Mouse (Mus musculus) bone marrow, adult 2 months (tissue): ENCODE results near the gene Pou2f1. TPM values are rescaled to one million over a fixed set of nuclear protein-coding genes. Genes with fewer than 3 reads are reported as not detected.

Experiments
- H3K27ac ChIP-seq: fragments of 200-500 bp; 2 replicates; pipeline ENCODE4 v1.5.1; 2012; ENCODE audit warnings: low read depth, mild to moderate bottlenecking, control low read depth, inconsistent platforms, low read length; ENCODE audit not compliant: control insufficient read depth, poor library complexity, insufficient read depth
- H3K4me1 ChIP-seq: fragments of 200-500 bp; 2 replicates; pipeline ENCODE4 v1.6.1; 2011; ENCODE audit warnings: low read length; ENCODE audit not compliant: control insufficient read depth, insufficient read depth
- H3K4me3 ChIP-seq: fragments of 200-500 bp; replicated peaks from 2 replicates; pipeline ENCODE3; 2011; ENCODE audit warnings: mild to moderate bottlenecking, low read depth, low read length, control low read depth; ENCODE audit not compliant: control insufficient read depth
- CTCF ChIP-seq: fragments of 200-500 bp; IDR thresholded peaks from 2 replicates; pipeline ENCODE4 v1.5.1; 2011; ENCODE audit warnings: low read length, control low read depth; ENCODE audit not compliant: control insufficient read depth, insufficient read depth
- POLR2A ChIP-seq: fragments of 200-500 bp; IDR thresholded peaks from 2 replicates; pipeline ENCODE4 v1.6.1; 2011; ENCODE audit warnings: low read depth, mild to moderate bottlenecking, control low read depth, low read length, borderline replicate concordance; ENCODE audit not compliant: control insufficient read depth
- WGBS: fragments of 180-500 bp; shearing (Covaris S2); methylation state at CpG from one replicate; pipeline ENCODE4 v1.1.7; 2018; 5-methylcytosine and 5-hydroxymethylcytosine counted together
- polyA plus RNA-seq: library from polyadenylated mRNA; stranded (reverse); fragments of >200 nt; gene quantifications from 2 replicates; pipeline ENCODE4 v1.2.4, GENCODE M21; 2011; ENCODE audit warnings: low replicate concordance; ENCODE audit not compliant: missing spikeins, insufficient read depth, insufficient read length

Pou2f1 gene
- polyA plus RNA-seq, 1 experiment, result 9.1 TPM

- Histone ChIP-seq H3K27ac (no peak overlapping the region), H3K4me3 (no peak overlapping the region), H3K4me1 (no peaks in the 10 kb centered on the region)
- TF ChIP-seq CTCF (no peak), POLR2A (no peak)
- WGBS, result 68% methylated on average over 3 of the region's 3 CpGs
Measured at GRCm38 (mm10) chr1:165921026-165921425, 81.5 kb downstream of the Pou2f1 start.

DNA sequence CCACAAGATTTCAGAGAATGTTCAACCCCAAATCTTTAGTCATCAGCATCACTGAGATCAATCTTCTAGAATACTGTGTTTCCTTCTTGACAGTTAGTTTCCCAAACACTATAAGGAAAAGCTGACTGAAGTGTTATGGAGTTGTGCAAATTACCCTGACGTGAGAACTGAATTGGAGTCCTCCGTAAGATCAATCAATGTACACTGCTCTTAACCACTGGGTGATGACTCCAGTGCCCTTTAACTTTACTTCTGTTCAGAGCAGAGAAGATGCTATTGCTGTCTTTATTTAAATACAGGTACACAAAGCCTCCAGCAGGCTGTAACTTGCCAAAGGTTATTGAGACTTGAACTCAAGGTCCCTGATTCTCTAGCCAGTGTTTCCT lies 88.1 kb downstream of the Pou2f1 start:
- 93% methylated on average over 2 of the region's 2 CpGs for WGBS
- TF ChIP-seq CTCF, result no peak
- no peak for TF ChIP-seq POLR2A
- Histone ChIP-seq H3K4me3 (no peak overlapping the region), H3K27ac (no peak overlapping the region), H3K4me1 (no peaks in the 10 kb centered on the region)

- H3K4me1 ChIP-seq, result no peaks in the 10 kb centered on the region
- WGBS, result 80% methylated on average over 2 of the region's 2 CpGs
- TF ChIP-seq CTCF, result no peak
- TF ChIP-seq POLR2A, result no peak
- H3K27ac ChIP-seq, result no peak overlapping the region
- H3K4me3 ChIP-seq, result no peak overlapping the region
Measured at GRCm38 (mm10) chr1:165913720-165914415, 88.6 kb downstream of the Pou2f1 start.

DNA sequence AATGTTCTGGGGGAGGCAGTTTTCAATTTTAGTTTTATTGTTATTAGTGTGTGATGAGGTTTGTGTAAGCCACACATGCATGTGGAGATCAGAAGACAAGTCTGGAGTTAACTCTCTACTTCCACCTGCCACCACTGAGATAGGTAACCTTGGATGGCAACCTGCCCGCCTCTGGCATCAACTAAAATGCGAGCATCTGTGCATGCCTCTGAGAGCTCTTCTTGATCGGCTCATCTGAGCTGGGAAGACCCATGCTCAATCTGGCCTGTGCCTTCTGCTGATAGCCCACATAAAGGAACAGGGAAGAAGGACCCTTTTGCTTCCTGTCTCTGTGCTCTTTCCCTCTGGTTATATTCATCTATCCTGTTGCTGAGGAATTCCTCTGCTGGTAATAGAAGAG lies 93.0 kb downstream of the Pou2f1 start:
- TF ChIP-seq POLR2A (no peak), CTCF (no peak)
- no peak overlapping the region for H3K27ac ChIP-seq
- WGBS, result 79% methylated on average over 3 of the region's 3 CpGs
- no peaks in the 10 kb centered on the region for H3K4me1 ChIP-seq
- H3K4me3 ChIP-seq, result no peak overlapping the region

- 88% methylated on average over 3 of the region's 3 CpGs for WGBS
- H3K4me3 ChIP-seq, result no peak overlapping the region
- no peaks in the 10 kb centered on the region for H3K4me1 ChIP-seq
- TF ChIP-seq POLR2A, result no peak
- TF ChIP-seq CTCF, result no peak
- H3K27ac ChIP-seq, result no peak overlapping the region
Measured at GRCm38 (mm10) chr1:165908806-165909205, 93.7 kb downstream of the Pou2f1 start.

DNA sequence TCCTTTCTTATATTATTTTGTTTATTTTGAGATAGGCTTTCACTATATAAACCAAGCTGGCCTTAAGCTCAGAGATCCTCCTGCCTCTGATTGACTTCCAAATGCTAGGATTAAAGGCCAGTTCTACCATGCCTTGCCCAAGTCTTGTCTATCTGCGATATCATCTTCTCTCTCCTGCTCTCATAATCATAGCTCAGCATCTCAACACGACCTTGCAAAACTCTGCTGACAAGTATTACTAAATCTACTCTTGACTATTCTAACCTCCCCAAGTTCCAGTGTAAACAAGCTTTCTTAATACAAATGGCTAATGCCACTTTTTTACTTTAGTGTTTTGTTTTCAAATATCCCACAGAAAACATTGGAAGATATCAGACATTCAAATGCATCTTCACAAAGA lies 94.3 kb downstream of the Pou2f1 start:
- 86% methylated on average over 2 of the region's 2 CpGs for WGBS
- Histone ChIP-seq H3K4me1 (no peaks in the 10 kb centered on the region), H3K4me3 (no peak overlapping the region), H3K27ac (no peak overlapping the region)
- TF ChIP-seq POLR2A (no peak), CTCF (no peak)

GRCm38 (mm10) chr1:165903596-165903995 lies 98.9 kb downstream of the Pou2f1 start:
- 59% methylated on average over 1 of the region's 1 CpGs for WGBS
- Histone ChIP-seq H3K4me1 (no peaks in the 10 kb centered on the region), H3K27ac (no peak overlapping the region), H3K4me3 (no peak overlapping the region)
- no peak for TF ChIP-seq CTCF

- no peak for TF ChIP-seq POLR2A
- TF ChIP-seq CTCF, result no peak
- 77% methylated on average over 2 of the region's 2 CpGs for WGBS
- H3K4me3 ChIP-seq, result no peak overlapping the region
- no peaks in the 10 kb centered on the region for H3K4me1 ChIP-seq
- no peak overlapping the region for H3K27ac ChIP-seq
Measured at GRCm38 (mm10) chr1:165891686-165892085, 110.8 kb downstream of the Pou2f1 start.
